Mouse (Mus musculus): ENCODE data around the gene Trim13. TPM values are rescaled to one million over a fixed set of nuclear protein-coding genes. Genes with fewer than 3 reads are reported as not detected.
"Not testable (repeated sequence)": the region's sequence is repeated elsewhere in the genome, so short reads cannot be mapped to it uniquely, and the experiment has no call there.

Trim13 gene
- 15.7 and 17.1 TPM in 2 replicates for polyA plus RNA-seq (2015; fragmentation: Nextera tagmentation; extraction: Ambion mirVana)

GRCm38 (mm10) chr14:61597968-61598367, at the start of gene Trim13:
TSS of gene Trim13 (plus strand) at chr14:61598247.
- Histone ChIP-seq H3K36me3 (no peaks in the 10 kb centered on the region), H3K4me2 (peak within 1 kb of the TSS; percentile 57), H3K9me3 (no peaks in the 10 kb centered on the region), H3K27ac (no peak within 1 kb of the TSS), H3K9ac (peak within 1 kb of the TSS; percentile 74; the same call in 1 of the 2 replicates), H3K4me3 (peak within 1 kb of the TSS; percentile 73), H3K27me3 (no peaks in the 10 kb centered on the region), H3K4me1 (peaks cover 14% of the 10 kb centered on the region; the same call in 1 of the 2 replicates)
- no peak for ATAC-seq (ENCODE audit: borderline replicate concordance, extremely low read depth, low FRiP score, low TSS enrichment)
- 48% methylated on average over 5 of the region's 5 CpGs for WGBS

- ATAC-seq (ENCODE audit: borderline replicate concordance, extremely low read depth, low FRiP score, low TSS enrichment), result no peak
- Histone ChIP-seq H3K27ac (no peak overlapping the region), H3K4me3 (no peak overlapping the region), H3K27me3 (no peaks in the 10 kb centered on the region), H3K36me3 (0 out of 2 replicates have a peak, but pooled peaks cover 8% of the 10 kb centered on the region), H3K4me2 (no peak overlapping the region), H3K9ac (no peak overlapping the region), H3K4me1 (no peaks in the 10 kb centered on the region), H3K9me3 (no peaks in the 10 kb centered on the region)
- WGBS, result 65% methylated on average over 1 of the region's 1 CpGs
Observed at GRCm38 (mm10) chr14:61548614-61549013, 49.4 kb upstream of the Trim13 start.

- Histone ChIP-seq H3K27me3 (0 out of 2 replicates have a peak, but pooled peaks cover 3% of the 10 kb centered on the region), H3K4me3 (peak overlapping the region; percentile 71), H3K9me3 (no peaks in the 10 kb centered on the region), H3K27ac (peak overlapping the region; percentile 88), H3K4me1 (peaks cover 9% of the 10 kb centered on the region; the same call in 1 of the 2 replicates), H3K36me3 (no peaks in the 10 kb centered on the region), H3K4me2 (peak overlapping the region; percentile 97), H3K9ac (peak overlapping the region; percentile 63)
- no peak for ATAC-seq (ENCODE audit: borderline replicate concordance, extremely low read depth, low FRiP score, low TSS enrichment)
- 3% methylated on average over 6 of the region's 6 CpGs for WGBS
Observed at GRCm38 (mm10) chr14:61555931-61556288, 42.1 kb upstream of the Trim13 start.

- ATAC-seq (ENCODE audit: borderline replicate concordance, extremely low read depth, low FRiP score, low TSS enrichment), result peak; percentile 99
- Histone ChIP-seq H3K4me2 (peak within 1 kb of the TSS; percentile 97), H3K9me3 (no peaks in the 10 kb centered on the region), H3K27ac (peak within 1 kb of the TSS; percentile 88), H3K9ac (peak within 1 kb of the TSS; percentile 63), H3K27me3 (0 out of 2 replicates have a peak, but pooled peaks cover 3% of the 10 kb centered on the region), H3K36me3 (no peaks in the 10 kb centered on the region), H3K4me1 (peaks cover 9% of the 10 kb centered on the region; the same call in 1 of the 2 replicates), H3K4me3 (peak within 1 kb of the TSS; percentile 71)
- under 1% methylated on average over 60 of the region's 72 CpGs for WGBS
Observed at GRCm38 (mm10) chr14:61556289-61557147, 41.5 kb upstream of the Trim13 start, which contains the start of gene Spryd7. TSS of gene Spryd7 (minus strand) at chr14:61556886.

- Histone ChIP-seq H3K4me3 (no peak overlapping the region), H3K4me2 (no peak overlapping the region), H3K27ac (no peak overlapping the region), H3K9me3 (no peaks in the 10 kb centered on the region), H3K36me3 (no peaks in the 10 kb centered on the region), H3K27me3 (0 out of 2 replicates have a peak, but pooled peaks cover 3% of the 10 kb centered on the region), H3K4me1 (peaks cover 9% of the 10 kb centered on the region; the same call in 1 of the 2 replicates), H3K9ac (no peak overlapping the region)
- 72% methylated on average over 6 of the region's 6 CpGs for WGBS
- no peak for ATAC-seq (ENCODE audit: borderline replicate concordance, extremely low read depth, low FRiP score, low TSS enrichment)
Observed at GRCm38 (mm10) chr14:61558901-61559300, 39.1 kb upstream of the Trim13 start.

- no peak for ATAC-seq (ENCODE audit: borderline replicate concordance, extremely low read depth, low FRiP score, low TSS enrichment)
- Histone ChIP-seq H3K27me3 (0 out of 2 replicates have a peak, but pooled peaks cover 3% of the 10 kb centered on the region), H3K9me3 (no peaks in the 10 kb centered on the region), H3K36me3 (no peaks in the 10 kb centered on the region), H3K4me3 (no peak overlapping the region), H3K4me2 (no peak overlapping the region), H3K9ac (no peak overlapping the region), H3K4me1 (peaks cover 9% of the 10 kb centered on the region; the same call in 1 of the 2 replicates), H3K27ac (no peak overlapping the region)
- 39% methylated on average over 3 of the region's 3 CpGs for WGBS
Observed at GRCm38 (mm10) chr14:61559856-61560255, 38.2 kb upstream of the Trim13 start.

- not testable (repeated sequence) for H3K36me3 ChIP-seq; H3K27ac ChIP-seq; ATAC-seq (ENCODE audit: borderline replicate concordance, extremely low read depth, low FRiP score, low TSS enrichment); H3K4me1 ChIP-seq; H3K9ac ChIP-seq; H3K4me3 ChIP-seq; H3K4me2 ChIP-seq; H3K27me3 ChIP-seq; H3K9me3 ChIP-seq
- WGBS, result 78% methylated on average over 4 of the region's 4 CpGs
Observed at GRCm38 (mm10) chr14:61566211-61566610, 31.8 kb upstream of the Trim13 start.

- WGBS, result 44% methylated on average over 2 of the region's 2 CpGs
- ATAC-seq (ENCODE audit: borderline replicate concordance, extremely low read depth, low FRiP score, low TSS enrichment), result no peak
Observed at GRCm38 (mm10) chr14:61569344-61569743, 28.7 kb upstream of the Trim13 start.

GRCm38 (mm10) chr14:61571366-61571765, 26.7 kb upstream of the Trim13 start:
- no peak overlapping the region for H3K4me2 ChIP-seq

More at GRCm38 (mm10) chr14:61569344-61569743, 28.7 kb upstream of the Trim13 start:
- no peak overlapping the region for H3K4me2 ChIP-seq
- no peaks in the 10 kb centered on the region for H3K4me1 ChIP-seq
- H3K9ac ChIP-seq, result no peak overlapping the region
- H3K36me3 ChIP-seq, result no peaks in the 10 kb centered on the region
- H3K4me3 ChIP-seq, result no peak overlapping the region
- no peaks in the 10 kb centered on the region for H3K9me3 ChIP-seq
- no peaks in the 10 kb centered on the region for H3K27me3 ChIP-seq
- no peak overlapping the region for H3K27ac ChIP-seq

GRCm38 (mm10) chr14:61572131-61572530, 25.9 kb upstream of the Trim13 start:
- no peaks in the 10 kb centered on the region for H3K9me3 ChIP-seq
- no peak for ATAC-seq (ENCODE audit: borderline replicate concordance, extremely low read depth, low FRiP score, low TSS enrichment)
- no peaks in the 10 kb centered on the region for H3K36me3 ChIP-seq
- no peaks in the 10 kb centered on the region for H3K27me3 ChIP-seq
- no peak overlapping the region for H3K27ac ChIP-seq
- H3K9ac ChIP-seq, result no peak overlapping the region
- no peak overlapping the region for H3K4me3 ChIP-seq
- WGBS, result 67% methylated on average over 2 of the region's 2 CpGs
- H3K4me1 ChIP-seq, result no peaks in the 10 kb centered on the region
- H3K4me2 ChIP-seq, result no peak overlapping the region

More at GRCm38 (mm10) chr14:61571366-61571765, 26.7 kb upstream of the Trim13 start:
- Histone ChIP-seq H3K27ac (no peak overlapping the region), H3K36me3 (no peaks in the 10 kb centered on the region), H3K4me3 (no peak overlapping the region), H3K9me3 (no peaks in the 10 kb centered on the region), H3K27me3 (no peaks in the 10 kb centered on the region), H3K4me1 (no peaks in the 10 kb centered on the region), H3K9ac (no peak overlapping the region)
- ATAC-seq (ENCODE audit: borderline replicate concordance, extremely low read depth, low FRiP score, low TSS enrichment), result no peak
- 13% methylated on average over 4 of the region's 4 CpGs for WGBS

- Histone ChIP-seq H3K9ac (no peak overlapping the region), H3K36me3 (no peaks in the 10 kb centered on the region), H3K4me1 (no peaks in the 10 kb centered on the region), H3K27ac (no peak overlapping the region), H3K4me2 (no peak overlapping the region), H3K9me3 (no peaks in the 10 kb centered on the region), H3K4me3 (no peak overlapping the region), H3K27me3 (no peaks in the 10 kb centered on the region)
- WGBS, result 85% methylated on average over 10 of the region's 10 CpGs
- no peak for ATAC-seq (ENCODE audit: borderline replicate concordance, extremely low read depth, low FRiP score, low TSS enrichment)
Observed at GRCm38 (mm10) chr14:61575066-61575465, 23.0 kb upstream of the Trim13 start.

- H3K9ac ChIP-seq, result no peak overlapping the region
- no peaks in the 10 kb centered on the region for H3K36me3 ChIP-seq
- no peak overlapping the region for H3K27ac ChIP-seq
- WGBS, result 86% methylated on average over 8 of the region's 8 CpGs
- H3K9me3 ChIP-seq, result no peaks in the 10 kb centered on the region
- no peaks in the 10 kb centered on the region for H3K27me3 ChIP-seq
- no peaks in the 10 kb centered on the region for H3K4me1 ChIP-seq
- H3K4me2 ChIP-seq, result no peak overlapping the region
- ATAC-seq (ENCODE audit: borderline replicate concordance, extremely low read depth, low FRiP score, low TSS enrichment), result no peak
- no peak overlapping the region for H3K4me3 ChIP-seq
Observed at GRCm38 (mm10) chr14:61575941-61576340, 22.1 kb upstream of the Trim13 start.

Data from lung, embryonic 15.5 days (tissue).